8 mouse cellular contexts compared by ENCODE assay signal in the genomic region with DNA sequence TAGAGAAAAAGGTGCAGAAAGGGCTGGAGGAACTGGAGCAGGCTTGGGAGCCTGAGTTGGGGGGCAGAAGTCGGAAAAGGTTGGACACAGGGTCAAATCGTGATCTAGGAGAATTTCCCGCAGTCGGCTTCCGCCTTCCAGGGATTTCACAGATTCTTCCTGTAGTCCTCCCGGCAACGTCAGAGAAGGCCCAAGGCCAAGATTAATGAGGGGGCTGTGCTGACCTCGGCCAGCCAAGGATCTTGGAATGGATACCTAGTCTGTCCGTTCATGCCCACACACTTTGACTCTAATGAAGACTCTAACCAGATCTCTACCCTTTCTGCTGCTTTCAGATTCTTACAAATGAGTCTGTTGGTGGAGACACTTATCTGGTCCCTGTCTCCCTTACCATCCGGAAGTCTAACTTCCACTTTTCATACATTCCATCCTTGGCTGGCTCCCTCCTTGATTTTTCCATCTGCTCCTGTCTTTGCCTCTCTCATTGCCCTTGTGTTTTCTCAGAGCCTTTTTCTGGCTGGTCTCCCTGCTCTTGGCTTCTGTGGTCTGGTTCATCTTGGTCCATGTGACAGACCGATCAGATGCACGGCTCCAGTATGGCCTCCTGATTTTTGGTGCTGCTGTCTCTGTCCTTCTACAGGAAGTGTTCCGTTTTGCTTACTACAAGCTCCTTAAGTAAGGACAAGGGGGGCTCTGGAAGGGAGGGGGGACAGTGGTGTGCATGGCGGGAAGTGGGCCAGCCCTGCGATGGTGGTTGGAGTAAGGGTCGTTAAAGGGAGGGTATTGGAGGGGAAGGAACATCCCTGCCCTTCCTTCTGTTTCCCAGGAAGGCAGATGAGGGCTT. TPM values are rescaled to one million over a fixed set of nuclear protein-coding genes. Genes with fewer than 3 reads are reported as not detected.
DNase-seq lines count a peak whose midpoint lies in the region; ATAC-seq and TF ChIP-seq lines count a peak whose summit lies in the region.

No protein-coding gene starts in this region.

- H3K4me1 ChIP-seq in forebrain, postnatal 0 days (ENCODE audit: insufficient read depth): peaks cover 8% of the 10 kb centered on the region
- peaks cover 11% of the 10 kb centered on the region for H3K4me1 ChIP-seq in hindbrain, embryonic 16.5 days (ENCODE audit: control insufficient read depth, insufficient read depth, low read depth, low read length)
- peaks cover 30% of the 10 kb centered on the region for H3K4me1 ChIP-seq in limb, embryonic 15.5 days
- 0 out of 2 replicates have a peak, but pooled peaks cover 4% of the 10 kb centered on the region for H3K4me1 ChIP-seq in midbrain, postnatal 0 days (ENCODE audit: insufficient read depth, low read length)

- peak overlapping the region; percentile 52; the same call in 1 of the 2 replicates for H3K27ac ChIP-seq in forebrain, postnatal 0 days (ENCODE audit: low read depth, low read length)
- peak overlapping the region; percentile 26 for H3K27ac ChIP-seq in hindbrain, embryonic 16.5 days (ENCODE audit: low read depth, low read length)
- H3K27ac ChIP-seq in limb, embryonic 15.5 days: peak overlapping the region; percentile 77
- H3K27ac ChIP-seq in midbrain, postnatal 0 days (ENCODE audit: low read depth, low read length): peak overlapping the region; percentile 55

- H3K9me3 ChIP-seq in forebrain, postnatal 0 days (ENCODE audit: low read length): no peaks in the 10 kb centered on the region
- no peaks in the 10 kb centered on the region for H3K9me3 ChIP-seq in hindbrain, embryonic 16.5 days (ENCODE audit: control insufficient read depth, low read length)
- H3K9me3 ChIP-seq in limb, embryonic 15.5 days: no peaks in the 10 kb centered on the region
- no peaks in the 10 kb centered on the region for H3K9me3 ChIP-seq in midbrain, postnatal 0 days (ENCODE audit: low read length)

- no peak for TF ChIP-seq CTCF in forebrain, postnatal 0 days (IDR thresholded peaks at IDR 0.05; ENCODE audit: low read depth)
- no peak for TF ChIP-seq CTCF in midbrain, postnatal 0 days (IDR thresholded peaks at IDR 0.05)

- H3K36me3 ChIP-seq in forebrain, postnatal 0 days (ENCODE audit: insufficient read depth): 0 out of 2 replicates have a peak, but pooled peaks cover 3% of the 10 kb centered on the region
- no peaks in the 10 kb centered on the region for H3K36me3 ChIP-seq in hindbrain, embryonic 16.5 days (ENCODE audit: control insufficient read depth, insufficient read depth, low read length)
- H3K36me3 ChIP-seq in limb, embryonic 15.5 days: peaks cover 16% of the 10 kb centered on the region
- H3K36me3 ChIP-seq in midbrain, postnatal 0 days (ENCODE audit: insufficient read depth, low read length): no peaks in the 10 kb centered on the region

- peak overlapping the region; percentile 58 for H3K4me3 ChIP-seq in forebrain, postnatal 0 days (ENCODE audit: low read depth, low read length)
- peak overlapping the region; percentile 75 for H3K4me3 ChIP-seq in hindbrain, embryonic 16.5 days (ENCODE audit: low read length)
- peak overlapping the region; percentile 65 for H3K4me3 ChIP-seq in limb, embryonic 15.5 days
- peak overlapping the region; percentile 63 for H3K4me3 ChIP-seq in midbrain, postnatal 0 days (ENCODE audit: low read depth, low read length)

- no peaks in the 10 kb centered on the region for H3K27me3 ChIP-seq in forebrain, postnatal 0 days (ENCODE audit: insufficient read depth, low read length)
- H3K27me3 ChIP-seq in hindbrain, embryonic 16.5 days (replicated peaks; ENCODE audit: control insufficient read depth, insufficient read depth, low read length): no peaks in the 10 kb centered on the region
- H3K27me3 ChIP-seq in limb, embryonic 15.5 days: no peaks in the 10 kb centered on the region
- no peaks in the 10 kb centered on the region for H3K27me3 ChIP-seq in midbrain, postnatal 0 days (ENCODE audit: insufficient read depth, low read length)

- peak overlapping the region; percentile 78 for H3K4me2 ChIP-seq in forebrain, postnatal 0 days (ENCODE audit: low read depth)
- H3K4me2 ChIP-seq in hindbrain, embryonic 16.5 days (ENCODE audit: low read length): peak overlapping the region; percentile 78
- peak overlapping the region; percentile 45 for H3K4me2 ChIP-seq in limb, embryonic 15.5 days
- H3K4me2 ChIP-seq in midbrain, postnatal 0 days (ENCODE audit: low read depth, low read length, poor library complexity, severe bottlenecking): peak overlapping the region; percentile 68

- peak; percentile 1; the same call in 1 of the 2 replicates for ATAC-seq in forebrain, postnatal 0 days
- no peak for ATAC-seq in hindbrain, embryonic 16.5 days
- no peak for ATAC-seq in limb, embryonic 15.5 days (ENCODE audit: insufficient number of reproducible peaks, low FRiP score, low TSS enrichment, low read depth)
- ATAC-seq in midbrain, postnatal 0 days (ENCODE audit: low FRiP score): peak; percentile 47; the same call in 1 of the 2 replicates

- WGBS in forebrain, postnatal 0 days: 16% methylated on average over 16 of the region's 16 CpGs
- 15% methylated on average over 15 of the region's 16 CpGs for WGBS in hindbrain, embryonic 16.5 days
- 6% methylated on average over 16 of the region's 16 CpGs for WGBS in limb, embryonic 15.5 days
- WGBS in midbrain, postnatal 0 days: 16% methylated on average over 15 of the region's 16 CpGs

- DNase-seq in urinary bladder, postnatal 14 days (ENCODE audit: low spot score): peak; percentile 65
- DNase-seq in urinary bladder, postnatal 10 days (ENCODE audit: low spot score): no peak
- DNase-seq in cerebellum, adult 8-10 months: peak; percentile 52
- peak; percentile 45 for DNase-seq in forebrain, postnatal 0 days
- peak; percentile 61 for DNase-seq in midbrain, postnatal 0 days (ENCODE audit: low spot score)
- no peak for DNase-seq in B cell, adult 2 months

- H3K9ac ChIP-seq in forebrain, postnatal 0 days: peak overlapping the region; percentile 73
- H3K9ac ChIP-seq in hindbrain, embryonic 16.5 days (ENCODE audit: low read depth, low read length): peak overlapping the region; percentile 67
- H3K9ac ChIP-seq in limb, embryonic 15.5 days: peak overlapping the region; percentile 26
- H3K9ac ChIP-seq in midbrain, postnatal 0 days (replicated peaks; ENCODE audit: low read length, poor library complexity, severe bottlenecking): peak overlapping the region; percentile 79

RNA-seq across cellular contexts. Expression of gene Aph1a, which starts 0.8 kb away (rescaled TPM):
- 59.3 and 77.2 TPM in 2 replicates for total RNA-seq in forebrain, postnatal 0 days (2014; rRNA removed)
- polyA plus RNA-seq in forebrain, postnatal 0 days (2015; fragmentation: Nextera tagmentation; extraction: Ambion mirVana): 44.3 and 46.0 TPM in 2 replicates
- polyA plus RNA-seq in hindbrain, embryonic 16.5 days (2015; fragmentation: Nextera tagmentation; extraction: Ambion mirVana): 30.1 and 31.8 TPM in 2 replicates
- 30.2 and 35.9 TPM in 2 replicates for polyA plus RNA-seq in limb, embryonic 15.5 days (2015; fragmentation: Nextera tagmentation; extraction: Ambion mirVana)
- total RNA-seq in midbrain, postnatal 0 days (2014; rRNA removed): 67.5 and 71.6 TPM in 2 replicates
- polyA plus RNA-seq in midbrain, postnatal 0 days (2015; fragmentation: Nextera tagmentation; extraction: Ambion mirVana): 39.0 and 45.2 TPM in 2 replicates

RNA-seq across cellular contexts. Expression of gene BC028528, which starts 2.7 kb away (rescaled TPM):
- 5.7 and 9.9 TPM in 2 replicates for total RNA-seq in forebrain, postnatal 0 days (2014; rRNA removed)
- polyA plus RNA-seq in forebrain, postnatal 0 days (2015; fragmentation: Nextera tagmentation; extraction: Ambion mirVana): 14.9 and 18.4 TPM in 2 replicates
- polyA plus RNA-seq in hindbrain, embryonic 16.5 days (2015; fragmentation: Nextera tagmentation; extraction: Ambion mirVana): 17.2 and 21.4 TPM in 2 replicates
- 24.9 and 26.4 TPM in 2 replicates for polyA plus RNA-seq in limb, embryonic 15.5 days (2015; fragmentation: Nextera tagmentation; extraction: Ambion mirVana)
- total RNA-seq in midbrain, postnatal 0 days (2014; rRNA removed): 6.5 and 27.7 TPM in 2 replicates
- 14.6 and 18.8 TPM in 2 replicates for polyA plus RNA-seq in midbrain, postnatal 0 days (2015; fragmentation: Nextera tagmentation; extraction: Ambion mirVana)

RNA-seq across cellular contexts. Expression of gene Car14, which starts 10.0 kb away (rescaled TPM):
- 5.0 and 9.4 TPM in 2 replicates for total RNA-seq in forebrain, postnatal 0 days (2014; rRNA removed)
- 11.2 and 12.8 TPM in 2 replicates for polyA plus RNA-seq in forebrain, postnatal 0 days (2015; fragmentation: Nextera tagmentation; extraction: Ambion mirVana)
- 16.1 and 16.9 TPM in 2 replicates for polyA plus RNA-seq in hindbrain, embryonic 16.5 days (2015; fragmentation: Nextera tagmentation; extraction: Ambion mirVana)
- polyA plus RNA-seq in limb, embryonic 15.5 days (2015; fragmentation: Nextera tagmentation; extraction: Ambion mirVana): 5.6 and 8.9 TPM in 2 replicates
- total RNA-seq in midbrain, postnatal 0 days (2014; rRNA removed): 5.1 and 8.0 TPM in 2 replicates
- polyA plus RNA-seq in midbrain, postnatal 0 days (2015; fragmentation: Nextera tagmentation; extraction: Ambion mirVana): 6.8 and 7.5 TPM in 2 replicates

RNA-seq across cellular contexts. Expression of gene Ciart, which starts 12.5 kb away (rescaled TPM):
- 3.4 and 5.9 TPM in 2 replicates for total RNA-seq in forebrain, postnatal 0 days (2014; rRNA removed)
- polyA plus RNA-seq in forebrain, postnatal 0 days (2015; fragmentation: Nextera tagmentation; extraction: Ambion mirVana): 8.2 and 11.2 TPM in 2 replicates
- 5.1 and 6.1 TPM in 2 replicates for polyA plus RNA-seq in hindbrain, embryonic 16.5 days (2015; fragmentation: Nextera tagmentation; extraction: Ambion mirVana)
- 11.9 and 13.6 TPM in 2 replicates for polyA plus RNA-seq in limb, embryonic 15.5 days (2015; fragmentation: Nextera tagmentation; extraction: Ambion mirVana)
- 4.2 and 5.2 TPM in 2 replicates for total RNA-seq in midbrain, postnatal 0 days (2014; rRNA removed)
- 9.3 and 12.6 TPM in 2 replicates for polyA plus RNA-seq in midbrain, postnatal 0 days (2015; fragmentation: Nextera tagmentation; extraction: Ambion mirVana)

RNA-seq across cellular contexts. Expression of gene Mrps21, which starts 23.2 kb away (rescaled TPM):
- total RNA-seq in forebrain, postnatal 0 days (2014; rRNA removed): 113 and 193 TPM in 2 replicates
- polyA plus RNA-seq in forebrain, postnatal 0 days (2015; fragmentation: Nextera tagmentation; extraction: Ambion mirVana): 251 and 296 TPM in 2 replicates
- 251 and 276 TPM in 2 replicates for polyA plus RNA-seq in hindbrain, embryonic 16.5 days (2015; fragmentation: Nextera tagmentation; extraction: Ambion mirVana)
- 267 and 300 TPM in 2 replicates for polyA plus RNA-seq in limb, embryonic 15.5 days (2015; fragmentation: Nextera tagmentation; extraction: Ambion mirVana)
- total RNA-seq in midbrain, postnatal 0 days (2014; rRNA removed): 82.9 and 88.3 TPM in 2 replicates
- polyA plus RNA-seq in midbrain, postnatal 0 days (2015; fragmentation: Nextera tagmentation; extraction: Ambion mirVana): 241 TPM in 2 replicates

Comparison
In these comparisons a context has a peak if more than half of its experiments do, and no peak if none do; other contexts are left out.
1. DNase-seq: peak in urinary bladder, postnatal 14 days (single experiment), cerebellum, adult 8-10 months (single experiment), forebrain, postnatal 0 days (single experiment) and midbrain, postnatal 0 days (single experiment); none in urinary bladder, postnatal 10 days (single experiment) and B cell, adult 2 months (0 of 2).
2. ATAC-seq: peak in forebrain, postnatal 0 days (single experiment) and midbrain, postnatal 0 days (single experiment); none in hindbrain, embryonic 16.5 days (single experiment) and limb, embryonic 15.5 days (single experiment).
3. H3K27ac ChIP-seq: peak in every context shown above with its lines; median percentile 77 in limb, embryonic 15.5 days; 55 in midbrain, postnatal 0 days; 52 in forebrain, postnatal 0 days; 26 in hindbrain, embryonic 16.5 days.
4. H3K9ac ChIP-seq: peak in every context shown above with its lines; median percentile 79 in midbrain, postnatal 0 days; 73 in forebrain, postnatal 0 days; 67 in hindbrain, embryonic 16.5 days; 26 in limb, embryonic 15.5 days.
5. Peak in every context shown above with its lines, with median percentiles within 50 percentile points of each other: H3K4me2 ChIP-seq and H3K4me3 ChIP-seq.